Mouse (Mus musculus): ENCODE data around the gene Eef1g.
A peak's percentile ranks its signal among the peaks of the same experiment; 100 is the strongest.
"Not testable (repeated sequence)": the region's sequence is repeated elsewhere in the genome, so short reads cannot be mapped to it uniquely, and the experiment has no call there.

Gene Eef1g

DNA sequence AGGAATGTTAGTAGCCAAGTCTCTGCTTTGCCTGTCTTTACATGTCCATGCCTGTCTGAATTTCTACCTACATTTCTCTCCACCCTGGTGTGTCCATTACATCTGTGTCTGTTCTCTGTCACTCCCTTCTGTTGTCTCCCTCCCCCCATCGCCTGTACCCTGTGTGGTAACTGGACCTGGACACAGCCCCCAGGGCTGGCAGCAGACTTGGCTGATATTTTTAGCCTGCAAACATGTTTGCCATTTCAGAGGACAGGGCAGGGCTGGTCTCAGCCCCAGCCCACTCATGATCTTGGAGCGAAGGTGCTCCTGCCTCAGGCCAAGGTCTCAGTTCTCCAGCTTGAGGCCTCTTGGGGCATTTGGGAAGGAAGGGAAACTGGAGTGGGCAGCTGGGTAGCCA lies 21.0 kb downstream of the Eef1g start:
- peak in 1 of 2 experiments; percentile 46 for DNase-seq

DNA sequence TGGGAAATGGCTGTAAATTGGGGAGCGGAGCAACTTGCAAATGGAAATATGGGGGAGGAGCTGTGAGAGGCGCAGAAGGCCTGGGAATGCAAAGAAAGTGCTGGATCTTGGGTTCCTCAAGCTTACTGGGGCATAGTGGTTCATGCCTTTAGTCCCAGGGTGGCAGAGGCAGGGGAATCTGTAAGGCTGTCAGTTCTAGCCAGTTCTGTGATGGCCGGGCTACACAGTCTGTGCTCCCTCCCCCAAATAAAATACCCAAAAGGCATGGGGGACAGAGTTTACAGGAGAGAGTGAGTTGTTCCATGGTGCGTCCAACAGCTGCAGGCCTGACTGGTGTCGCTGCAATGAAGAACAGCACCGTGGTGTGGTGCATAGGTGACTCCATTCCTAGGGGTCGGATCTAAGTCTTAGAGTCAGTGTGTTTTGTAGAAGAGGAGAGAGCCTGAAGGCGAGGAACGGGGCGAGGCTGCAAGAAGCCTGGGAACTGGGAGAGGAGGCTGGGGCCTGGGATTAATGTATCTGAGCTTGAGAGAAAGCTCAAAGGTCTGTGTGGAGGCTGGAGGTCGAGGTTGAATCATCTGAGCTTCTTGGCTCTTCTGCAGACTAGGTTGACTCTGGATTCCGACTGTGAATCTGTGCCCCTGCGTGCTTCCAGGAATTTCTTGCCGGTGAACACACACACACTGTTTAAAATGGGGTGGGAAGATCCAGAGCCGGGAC lies 21.7 kb downstream of the Eef1g start:
- DNase-seq = no peak

DNA sequence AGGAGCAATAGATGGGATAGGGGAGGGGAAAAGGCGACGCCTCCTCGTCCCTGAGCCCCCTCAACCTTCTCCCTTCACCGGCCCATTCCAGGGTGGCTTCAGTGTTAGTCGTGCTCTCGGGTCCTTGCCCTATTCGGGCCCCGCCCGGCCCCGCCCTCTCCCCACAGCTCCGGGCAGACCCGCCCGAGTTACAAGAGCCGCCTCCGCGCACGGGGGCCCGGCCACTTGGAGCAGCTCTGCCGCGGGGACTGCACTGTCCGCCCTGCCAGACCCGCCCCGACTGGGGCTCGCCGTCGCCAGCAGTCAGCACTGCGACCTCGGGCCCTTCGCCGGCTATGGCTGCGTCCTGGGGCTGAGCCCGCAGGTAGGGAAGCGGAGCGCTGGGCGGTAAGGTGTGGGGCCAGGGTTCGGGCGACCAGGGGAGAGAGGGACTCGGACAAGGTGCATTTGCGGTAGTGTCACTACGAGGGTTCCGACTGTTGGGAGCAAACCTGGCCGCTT lies 22.3 kb downstream of the Eef1g start, which contains the start of gene Ahnak:
Gene Ahnak (plus strand): TSS at position 219 of the 501 bp plus-strand sequence.
- peak; percentile 88 to 92 for DNase-seq

DNA sequence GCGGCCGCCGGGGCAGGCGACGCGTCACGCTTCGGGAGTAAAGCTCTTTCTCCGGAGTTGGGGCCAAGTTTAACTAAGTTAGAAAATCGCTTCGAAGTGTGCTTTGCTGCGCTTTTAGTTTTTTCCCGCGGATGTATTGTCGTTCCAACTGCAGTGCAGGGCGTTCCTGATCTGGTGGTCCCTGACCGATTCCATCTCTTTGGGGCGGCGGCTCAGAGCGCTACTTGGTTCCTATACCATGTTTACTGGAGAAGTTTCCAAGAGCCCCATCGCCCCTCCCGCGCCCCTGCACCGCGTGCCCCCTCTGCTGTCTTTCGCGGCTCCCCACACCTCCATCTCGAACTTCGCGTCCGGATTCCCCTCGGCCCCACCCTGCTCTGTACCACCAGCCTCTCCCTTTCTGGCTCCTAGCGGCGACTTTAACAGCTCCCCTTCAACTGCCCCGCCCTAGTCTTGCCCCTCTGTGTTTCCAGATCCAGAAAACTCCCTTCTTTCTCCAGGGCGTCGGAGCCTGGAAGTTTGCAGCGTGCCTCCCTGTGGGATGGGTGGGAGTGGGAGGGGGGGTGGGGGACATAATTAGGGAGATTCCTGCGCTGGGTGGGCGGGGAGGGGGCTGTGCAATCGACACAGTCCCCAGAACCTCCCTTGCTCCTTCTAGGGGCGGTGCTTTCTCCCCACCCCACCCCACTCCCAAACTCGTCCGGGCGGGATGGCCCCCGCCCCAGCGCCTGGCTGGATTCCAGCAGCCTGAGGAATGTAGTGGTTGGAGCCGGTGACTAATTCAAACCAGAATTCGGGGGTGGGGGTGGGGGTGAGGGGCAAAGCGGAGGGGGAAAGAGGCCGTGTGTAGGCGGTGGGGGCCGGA lies 23.0 kb downstream of the Eef1g start:
- peak; percentile 93 to 96 for DNase-seq

DNA sequence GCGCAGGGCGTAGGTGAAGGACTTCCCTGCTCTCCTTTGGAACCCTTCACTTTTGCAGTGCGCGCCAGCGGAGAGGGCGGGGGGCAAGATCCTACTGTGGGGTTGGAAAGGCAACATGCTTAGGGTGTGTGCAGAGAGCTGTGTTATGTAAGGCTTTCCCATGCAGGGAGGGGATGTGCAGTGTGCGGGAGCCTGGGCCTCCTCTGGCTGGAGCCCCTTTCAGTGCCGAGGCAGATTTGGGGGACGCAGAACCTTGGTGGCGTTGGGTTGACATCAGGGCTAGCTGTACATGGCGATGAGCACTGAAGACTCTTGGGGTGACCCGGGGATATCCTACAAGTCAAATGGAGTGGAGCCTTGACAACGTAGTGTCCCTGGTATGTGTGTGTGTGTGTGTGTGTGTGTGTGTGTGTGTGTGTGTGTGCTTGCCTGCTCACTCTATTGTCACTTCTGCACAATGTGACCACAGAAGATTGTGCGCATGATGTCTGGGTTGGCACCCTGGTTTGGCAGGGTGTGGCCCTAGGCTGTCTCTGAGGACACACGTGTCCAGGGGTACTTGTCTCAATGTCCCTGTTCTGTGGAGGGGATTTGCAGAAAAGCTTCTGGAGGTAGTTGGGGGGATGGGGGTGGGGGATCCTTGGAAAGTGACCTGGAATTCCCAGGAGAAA lies 23.7 kb downstream of the Eef1g start:
- DNase-seq = peak; percentile 51 to 53

DNA sequence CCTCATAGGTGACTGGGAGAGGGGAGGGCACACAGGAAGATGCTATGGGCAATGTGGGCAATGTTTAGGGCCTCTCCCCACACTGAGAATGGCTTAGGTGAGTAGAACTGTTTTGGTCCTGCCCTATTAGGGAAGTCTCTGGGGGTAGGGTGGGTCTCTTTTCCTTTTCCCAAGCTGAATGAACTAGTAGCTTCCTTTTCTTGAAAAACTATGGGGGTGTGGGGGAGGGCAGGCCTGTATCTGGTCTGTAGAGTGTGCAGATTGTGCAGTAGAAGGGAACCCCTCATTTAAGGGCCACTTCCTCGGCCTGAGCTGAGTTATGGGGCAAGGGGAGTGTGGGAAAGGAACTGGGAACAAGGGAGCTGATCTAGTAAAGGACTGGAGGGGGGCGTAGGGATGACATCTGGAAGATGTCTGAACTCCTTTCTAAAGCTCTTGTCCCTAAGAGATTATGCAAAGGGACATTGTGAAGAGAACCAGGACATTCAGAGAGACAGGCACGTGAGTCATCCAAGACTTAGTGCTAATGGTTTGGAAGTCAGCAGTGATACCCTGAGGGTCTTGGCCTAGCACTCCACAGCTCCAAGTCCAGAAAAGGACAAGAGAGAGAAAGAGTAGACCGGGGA lies 24.5 kb downstream of the Eef1g start:
- no peak for DNase-seq

DNA sequence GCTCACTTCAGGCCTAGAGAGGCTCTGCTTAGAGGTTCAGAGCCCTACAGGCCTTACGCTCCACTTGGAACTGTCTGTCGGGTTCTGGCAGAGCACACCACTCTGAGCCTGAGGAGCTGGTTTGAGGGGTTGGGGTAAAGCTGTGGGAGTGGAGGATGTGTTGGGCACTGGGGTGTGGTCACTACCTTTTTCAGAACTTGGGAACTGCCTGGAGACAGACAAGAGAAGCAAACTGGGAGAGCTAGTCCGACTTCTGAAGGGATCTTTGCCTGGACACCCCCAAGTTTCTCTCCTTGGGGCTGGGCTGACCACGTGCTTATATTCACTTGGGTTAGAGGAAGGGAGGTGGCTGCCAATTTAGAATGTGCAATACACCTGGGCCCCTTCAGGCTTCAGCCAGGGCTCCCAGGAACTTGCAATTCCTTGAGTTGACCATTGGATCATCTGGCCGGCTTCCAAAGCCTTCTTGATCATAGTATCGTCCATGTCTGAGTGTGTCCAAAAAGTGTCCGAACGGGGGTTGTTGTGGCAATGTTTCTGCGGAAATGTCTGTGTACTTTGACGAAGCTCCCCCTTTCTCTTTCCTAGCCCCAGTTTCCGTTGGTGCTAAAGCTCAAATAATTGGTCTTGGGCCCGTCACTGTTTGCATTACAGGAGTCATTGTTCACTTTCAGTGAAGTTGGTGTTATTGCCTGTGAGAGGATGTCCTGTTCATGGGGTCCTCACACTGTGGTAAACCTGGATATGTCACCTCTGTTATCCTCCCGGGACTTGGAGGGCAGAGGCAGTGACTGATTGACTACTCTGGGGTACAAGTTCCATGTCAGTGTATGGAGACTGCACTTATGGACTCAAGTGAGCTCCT lies 25.3 kb downstream of the Eef1g start:
- DNase-seq = peak; percentile 49 to 51

DNA sequence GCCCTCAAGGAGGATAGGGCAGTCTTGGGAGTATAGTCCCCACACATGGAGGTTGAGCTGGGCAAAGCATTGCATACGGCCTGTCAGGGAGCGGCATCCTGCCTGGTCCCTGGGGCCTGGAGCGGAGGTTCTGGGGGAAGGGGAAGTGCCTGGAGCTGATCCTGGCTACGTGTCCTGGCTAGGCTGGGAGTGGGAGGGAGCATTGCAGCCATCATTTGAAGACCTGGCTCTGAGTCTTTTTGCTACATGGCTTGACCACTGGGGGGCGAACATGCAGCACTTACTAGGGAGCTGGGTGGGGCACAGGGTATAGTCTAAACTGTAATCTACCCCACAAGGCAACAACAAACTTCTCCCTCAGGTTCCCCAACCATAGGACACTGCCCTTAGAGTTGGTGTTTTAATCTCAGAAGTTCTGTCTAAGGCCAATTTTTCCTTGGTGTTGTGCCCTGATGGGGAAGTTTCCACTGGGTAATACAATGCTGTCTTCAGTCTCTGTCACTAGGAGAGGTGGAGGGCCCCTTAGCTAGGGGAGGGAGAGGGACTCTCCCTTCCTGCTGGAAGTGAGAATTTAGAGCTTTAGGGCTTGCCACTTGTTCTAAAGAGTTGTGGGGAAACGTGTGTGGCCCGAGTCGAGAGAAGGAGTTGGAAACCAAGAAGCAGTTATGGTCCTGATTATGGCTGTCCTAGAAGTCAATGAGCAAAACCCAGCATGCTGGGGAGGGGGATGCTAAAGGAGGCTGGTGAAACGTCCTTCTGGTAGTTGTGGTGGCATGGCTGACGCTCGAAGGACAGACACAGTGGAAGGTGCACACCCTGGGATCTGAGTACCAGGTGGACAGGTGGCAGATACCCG lies 26.2 kb downstream of the Eef1g start:
- DNase-seq = peak; percentile 89 to 93

DNA sequence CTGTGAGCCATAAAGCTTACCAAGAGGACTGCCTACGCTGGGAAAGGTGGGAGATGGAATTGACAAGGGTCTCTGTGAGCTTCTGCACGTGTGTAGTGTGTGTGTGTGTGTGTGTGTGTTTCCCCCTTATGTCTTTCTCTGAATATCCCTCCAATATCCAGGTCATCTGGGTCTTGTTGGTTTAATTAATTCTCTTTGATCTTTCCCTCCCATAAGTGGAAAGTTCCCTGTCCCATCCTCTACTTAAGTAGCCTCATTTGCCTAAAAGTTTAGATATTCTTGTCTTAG lies 26.7 kb downstream of the Eef1g start:
- no peak for DNase-seq

DNA sequence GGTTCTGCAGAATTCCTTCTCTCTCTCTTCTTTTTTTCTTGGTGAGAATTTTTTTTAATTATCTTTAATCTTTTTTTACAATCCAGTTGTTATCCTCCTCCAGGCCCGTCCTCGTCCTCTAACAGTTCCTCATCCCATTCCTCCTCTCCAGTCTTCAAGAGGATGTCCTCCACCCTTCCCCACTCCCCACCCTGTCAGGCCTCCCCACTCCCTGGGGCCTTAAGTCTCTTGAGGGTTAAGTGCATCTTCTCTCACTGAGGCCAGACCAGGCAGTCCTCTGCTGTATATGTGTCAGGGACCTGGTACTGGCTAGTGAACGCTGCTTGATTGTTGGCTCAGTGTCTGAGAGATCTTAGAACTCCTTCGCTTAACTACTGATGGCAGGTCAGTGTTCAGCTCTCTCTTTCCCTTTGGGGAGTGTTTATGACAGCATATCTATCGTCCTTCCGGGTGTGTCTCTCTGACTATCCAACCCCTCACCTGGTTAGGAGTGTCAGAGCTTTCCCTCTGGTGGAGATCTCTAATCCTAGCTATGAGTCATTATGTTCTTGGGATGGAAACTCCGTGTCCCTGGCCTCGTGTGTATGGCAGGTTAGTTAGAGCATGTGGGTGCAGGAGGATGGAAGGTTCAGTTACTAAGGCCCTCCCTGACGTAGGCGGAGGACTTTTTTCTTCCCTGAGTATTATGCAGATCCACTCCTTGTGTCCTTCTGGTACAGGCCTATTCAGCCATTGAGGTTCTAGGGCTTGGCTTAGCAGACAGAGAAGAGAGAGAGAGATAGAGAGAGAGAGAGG lies 28.2 kb downstream of the Eef1g start:
- DNase-seq = no peak

DNA sequence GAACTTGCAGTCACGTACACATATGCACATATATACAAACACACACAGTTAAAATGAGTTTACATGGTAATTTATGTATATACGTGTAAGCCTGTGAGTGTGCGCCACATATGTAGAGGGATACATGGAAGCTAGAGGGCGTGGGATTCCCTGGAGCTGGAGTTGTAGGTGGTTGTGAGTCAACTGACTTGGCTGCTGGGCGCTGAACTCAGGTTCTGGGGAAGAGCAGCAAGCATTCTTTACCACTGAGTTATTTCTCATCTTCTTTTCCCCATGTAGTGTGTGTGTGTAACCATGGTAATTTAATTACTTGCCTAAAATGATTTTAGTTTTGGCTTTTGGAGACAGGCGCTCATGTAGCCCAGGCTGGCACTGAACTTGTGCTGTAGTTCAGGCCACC lies 29.8 kb downstream of the Eef1g start:
- no peak for DNase-seq

DNA sequence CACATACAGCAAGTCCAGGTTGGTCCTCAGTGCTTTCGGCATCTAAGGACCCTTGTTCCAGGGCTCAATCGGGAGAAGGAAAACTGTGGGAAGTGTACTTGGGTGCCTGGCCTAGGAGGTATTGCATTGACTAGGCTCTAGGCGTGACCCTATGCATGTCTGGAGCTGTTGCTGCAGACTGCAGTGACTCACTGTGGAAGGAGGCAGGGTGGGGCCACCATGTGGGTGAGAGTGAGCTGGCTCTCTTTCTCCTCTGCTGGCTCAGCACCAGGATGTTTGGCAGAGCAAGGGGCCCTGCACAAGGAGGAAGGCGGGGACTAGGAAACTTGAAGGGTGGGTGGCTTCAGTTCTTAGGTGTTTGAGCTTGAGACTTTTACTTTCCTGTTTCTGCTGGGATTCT lies 30.7 kb downstream of the Eef1g start:
- DNase-seq = peak; percentile 91 to 95

DNA sequence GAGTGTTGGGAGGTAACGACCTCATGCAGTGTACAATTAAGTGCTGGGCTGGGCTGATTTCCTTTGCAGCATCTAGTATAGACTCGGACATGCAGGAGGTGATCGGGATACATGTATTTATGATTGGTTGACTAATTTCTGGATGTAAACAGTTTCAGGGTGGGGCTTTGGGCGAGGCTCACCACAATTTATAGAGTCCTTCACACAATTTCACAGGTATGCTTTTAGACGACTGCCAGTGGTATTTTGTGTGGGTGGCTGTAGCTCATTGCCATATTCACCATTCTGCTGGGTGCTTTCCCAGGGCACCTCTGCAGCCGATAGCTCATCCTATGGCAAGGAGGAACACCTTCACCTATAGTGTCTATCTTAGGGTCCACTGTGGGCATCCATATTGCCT lies 31.7 kb downstream of the Eef1g start:
- peak in 1 of 2 experiments; percentile 11 for DNase-seq

DNA sequence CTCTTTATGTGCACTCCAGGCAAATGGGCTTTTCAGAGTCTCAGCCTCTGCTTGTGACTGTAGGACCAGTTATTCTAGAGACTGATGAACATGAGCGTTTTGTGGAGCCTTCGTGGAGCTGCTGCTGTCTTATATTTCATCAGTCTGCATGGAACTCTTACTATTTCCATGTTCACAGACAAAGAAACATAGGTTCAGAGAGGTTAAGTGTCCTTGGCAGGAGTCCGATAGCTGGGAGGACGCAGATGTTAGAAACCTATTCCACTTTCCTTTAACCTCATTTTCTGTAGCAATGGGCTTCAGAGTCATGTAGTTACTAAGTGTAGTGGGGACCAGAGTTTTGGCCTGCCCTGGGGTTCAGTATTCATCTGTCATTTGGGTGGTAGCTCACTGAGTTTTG lies 32.4 kb downstream of the Eef1g start:
- peak in 1 of 2 experiments; percentile 5 for DNase-seq

DNA sequence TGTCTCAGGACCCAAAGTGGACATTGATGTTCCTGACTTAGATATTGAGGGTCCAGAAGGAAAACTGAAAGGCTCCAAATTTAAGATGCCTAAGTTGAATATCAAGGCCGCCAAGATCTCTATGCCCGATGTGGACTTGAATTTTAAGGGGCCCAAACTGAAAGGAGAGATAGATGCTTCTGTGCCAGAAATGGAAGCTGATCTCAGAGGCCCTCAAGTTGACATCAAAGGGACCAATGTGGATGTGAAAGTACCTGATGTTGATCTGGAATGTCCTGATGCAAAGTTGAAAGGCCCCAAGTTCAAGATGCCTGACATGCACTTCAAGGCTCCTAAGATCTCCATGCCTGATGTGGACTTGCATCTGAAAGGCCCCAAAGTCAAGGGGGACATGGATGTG lies 40.1 kb downstream of the Eef1g start:
- not testable (repeated sequence) for DNase-seq

DNA sequence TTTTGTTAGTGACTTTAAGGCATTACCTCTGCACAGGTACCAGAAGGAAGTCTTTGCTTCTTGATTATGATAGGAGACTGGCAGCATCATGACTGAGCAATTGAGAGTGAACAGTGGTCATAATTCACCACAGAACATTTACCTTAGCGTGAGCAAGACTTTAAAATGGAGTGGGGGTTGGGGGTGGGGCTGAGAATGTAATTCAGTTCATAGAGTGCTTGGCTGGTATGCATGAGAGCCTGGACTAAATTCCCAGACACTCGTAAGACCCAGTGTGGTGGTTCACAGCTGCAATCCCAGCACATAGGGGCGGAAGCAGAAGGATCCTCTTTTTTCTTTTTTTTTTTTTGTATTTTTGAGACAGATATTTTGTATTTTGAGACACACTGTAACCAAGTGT lies 52.5 kb downstream of the Eef1g start:
- no peak for DNase-seq

DNA sequence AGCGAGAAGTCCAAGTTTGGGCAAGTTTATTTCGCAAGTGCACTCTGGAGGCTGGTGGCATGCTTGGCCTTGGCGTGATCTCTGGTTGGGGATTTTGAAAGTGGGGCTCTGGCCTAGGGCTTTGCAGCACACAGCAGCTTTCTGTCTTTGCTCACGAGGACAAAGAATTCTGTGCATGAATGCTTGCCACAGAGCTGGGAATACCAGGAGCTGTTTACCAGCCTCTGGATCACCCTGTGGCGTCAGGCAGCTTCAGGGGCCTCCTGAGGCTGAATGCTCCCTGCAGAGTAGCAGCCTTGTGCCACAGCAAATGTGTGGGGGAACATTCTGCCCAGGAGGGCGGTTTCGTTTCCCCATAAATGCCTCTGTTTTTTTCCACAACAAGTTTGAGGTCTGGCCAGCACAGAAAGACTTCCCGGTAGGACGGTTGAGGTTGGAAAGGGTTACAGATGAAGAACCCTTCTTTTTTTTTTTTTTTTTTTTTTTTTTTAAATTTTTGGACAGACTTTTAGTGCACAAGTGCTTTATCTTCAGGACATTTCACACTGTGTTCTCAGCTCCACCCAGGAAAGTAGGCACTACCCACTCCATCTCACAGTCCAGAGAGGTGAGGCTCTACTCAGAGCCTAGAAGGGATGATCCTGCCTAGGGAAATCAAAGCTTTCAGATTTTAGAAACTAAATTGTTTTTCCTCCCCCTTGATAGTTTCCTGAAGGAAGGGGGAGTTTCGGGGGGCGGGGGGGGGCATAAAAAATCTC lies 56.4 kb downstream of the Eef1g start:
- DNase-seq = peak; percentile 57 to 60

DNA sequence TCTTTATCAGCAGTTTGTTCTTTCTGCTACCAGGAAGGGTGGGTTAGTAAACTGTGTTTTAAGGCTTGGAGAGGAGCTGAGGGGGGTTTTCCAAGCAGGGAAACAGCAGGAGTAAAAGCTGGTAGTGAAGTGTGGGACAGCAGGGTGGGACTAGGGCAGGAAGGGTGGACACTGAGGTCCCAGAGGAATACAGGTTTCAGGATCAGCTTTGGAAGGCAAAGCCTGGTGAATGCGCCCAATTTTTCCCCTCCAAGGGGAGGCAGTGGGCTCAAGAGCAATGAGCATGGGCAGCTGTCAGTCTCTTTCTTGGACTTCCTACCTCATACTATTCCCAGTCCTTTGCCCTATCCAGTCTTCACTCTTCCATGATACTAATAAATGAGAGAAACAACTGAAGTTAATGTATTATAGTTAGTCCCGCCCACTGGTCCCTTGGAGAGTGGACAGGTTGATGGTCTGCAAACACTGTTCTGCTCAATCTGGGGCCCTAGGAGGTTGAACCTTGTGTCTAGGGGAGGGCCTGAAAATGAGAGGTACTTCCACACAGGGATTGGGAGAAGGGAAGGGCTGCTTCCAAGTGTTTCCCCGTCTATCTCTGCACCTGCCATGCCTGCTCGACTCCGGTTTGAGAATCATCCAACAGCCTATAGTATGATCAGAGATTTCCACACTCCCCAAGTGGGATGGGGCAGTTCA lies 58.9 kb downstream of the Eef1g start:
- DNase-seq = no peak

DNA sequence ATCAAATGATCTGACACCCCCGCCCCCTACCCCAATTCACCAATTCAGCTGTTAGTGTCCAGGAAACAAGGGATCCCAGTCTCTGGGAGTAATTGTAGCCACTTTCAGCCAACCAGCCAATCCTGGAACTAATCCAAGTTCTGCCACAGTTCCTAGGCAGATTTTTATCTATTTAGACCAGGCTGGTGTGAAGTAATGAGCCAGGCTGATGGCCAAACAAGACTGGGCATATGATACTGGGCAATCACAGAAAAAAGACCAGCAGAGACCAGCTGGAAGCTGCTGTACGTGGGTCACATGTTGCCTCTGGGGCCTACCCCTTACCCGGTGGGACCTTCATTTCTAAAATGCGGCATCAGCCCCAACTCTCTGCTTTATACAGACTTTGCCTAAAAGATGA lies 59.8 kb downstream of the Eef1g start:
- no peak for DNase-seq
